Mouse (Mus musculus) heart, embryonic 10.5 days (tissue): Measurements from ENCODE around the gene 4833427G06Rik. TPM values are rescaled to one million over a fixed set of nuclear protein-coding genes. Genes with fewer than 3 reads are reported as not detected.

ENCODE experiments used
- DNase-seq: peaks from one replicate; pipeline ENCODE4 v3.0.0-alpha.2; 2017; ENCODE audit warnings: low spot score
- H3K27ac ChIP-seq: fragments of 300-500 bp; sonication (generic); 2 replicates; pipeline ENCODE4 v1.5.1; 2016; ENCODE audit warnings: mild to moderate bottlenecking
- H3K27me3 ChIP-seq: fragments of 300-500 bp; sonication (generic); 2 replicates; pipeline ENCODE4 v1.6.1; 2016; ENCODE audit warnings: mild to moderate bottlenecking; ENCODE audit not compliant: poor library complexity, insufficient read depth, severe bottlenecking
- H3K36me3 ChIP-seq: fragments of 300-500 bp; sonication (generic); 2 replicates; pipeline ENCODE4 v1.6.1; 2016; ENCODE audit warnings: mild to moderate bottlenecking, moderate library complexity
- H3K4me1 ChIP-seq: fragments of 300-500 bp; sonication (generic); 2 replicates; pipeline ENCODE4 v1.6.1; 2016; ENCODE audit warnings: mild to moderate bottlenecking
- H3K4me3 ChIP-seq: fragments of 300-500 bp; sonication (generic); 2 replicates; pipeline ENCODE4 v1.5.1; 2016; ENCODE audit warnings: mild to moderate bottlenecking, moderate library complexity
- H3K9me3 ChIP-seq: fragments of 300-500 bp; sonication (generic); 2 replicates; pipeline ENCODE4 v1.6.1; 2016; ENCODE audit warnings: mild to moderate bottlenecking, moderate library complexity
- WGBS: fragments of 180-500 bp; shearing (Covaris S2); methylation state at CpG from one replicate; pipeline ENCODE4 v1.1.7; 2016; 5-methylcytosine and 5-hydroxymethylcytosine counted together
- microRNA counts: library from miRNA; unstranded; fragments of <30 nt; microRNA quantifications from one replicate; lab custom pipeline; 2017
- microRNA-seq: library from miRNA; unstranded; fragments of <30 nt; microRNA quantifications from one replicate; pipeline ENCODE4, GENCODE M21; 2017
- polyA plus RNA-seq: library from polyadenylated mRNA; unstranded; fragments of >200 nt; fragmentation: Nextera tagmentation; extraction: Ambion mirVana; gene quantifications from 2 replicates; pipeline ENCODE4 v1.2.1, GENCODE M21; 2016

Gene 4833427G06Rik
- polyA plus RNA-seq, 1 experiment from 2014 or later, result not detected

DNA sequence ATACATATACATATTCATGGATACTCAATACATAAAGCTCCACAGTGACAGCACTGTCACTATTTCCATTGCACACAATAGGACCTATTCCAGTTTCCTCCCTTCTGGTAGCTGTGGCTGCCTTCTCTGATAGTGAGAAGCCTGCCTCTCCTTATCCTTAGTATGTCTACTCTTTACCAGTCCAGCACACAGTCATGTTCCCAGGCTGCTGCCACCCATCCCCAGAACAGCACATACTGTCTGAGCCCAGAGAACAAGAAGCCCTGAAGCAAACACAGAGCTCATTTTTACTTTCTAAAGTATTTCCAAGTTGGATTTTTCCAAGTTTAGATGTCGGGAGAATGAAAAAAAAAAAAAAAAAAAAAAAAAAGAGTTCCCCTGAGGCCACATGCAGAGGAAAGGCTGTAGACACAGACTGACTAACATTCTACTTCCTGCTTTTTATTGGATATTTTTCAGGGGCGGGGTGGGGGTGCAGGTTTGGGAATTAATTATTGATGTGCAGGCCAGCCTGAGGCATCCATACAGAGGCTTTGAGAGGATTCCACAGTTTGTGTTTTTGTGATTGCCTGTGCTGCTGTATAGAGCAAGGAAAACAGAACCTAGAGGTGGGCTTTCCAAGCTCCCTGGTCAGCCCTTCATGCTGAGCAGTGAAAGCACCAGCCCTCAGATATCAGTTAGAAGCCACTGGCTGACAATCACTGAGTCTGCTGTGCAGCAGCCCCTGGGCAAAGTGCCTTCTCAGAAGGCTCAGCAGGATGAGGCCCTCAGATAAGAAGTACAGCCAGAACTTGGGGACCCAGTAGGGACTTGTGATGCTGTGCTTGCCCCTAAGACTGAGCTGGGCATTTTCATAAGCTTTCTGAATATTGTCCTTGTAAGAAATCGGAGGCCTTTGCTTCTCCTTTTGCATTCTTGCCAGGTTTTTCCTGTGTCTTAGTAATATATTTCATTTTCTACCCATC is 45.2 kb downstream of the 4833427G06Rik start:
- Histone ChIP-seq H3K36me3 (no peaks in the 10 kb centered on the region), H3K9me3 (no peaks in the 10 kb centered on the region), H3K4me3 (no peak overlapping the region), H3K27me3 (no peaks in the 10 kb centered on the region), H3K27ac (no peak overlapping the region), H3K4me1 (0 out of 2 replicates have a peak, but pooled peaks cover 6% of the 10 kb centered on the region)
- no peak for DNase-seq
- WGBS, result 67% methylated on average over 3 of the region's 3 CpGs

DNA sequence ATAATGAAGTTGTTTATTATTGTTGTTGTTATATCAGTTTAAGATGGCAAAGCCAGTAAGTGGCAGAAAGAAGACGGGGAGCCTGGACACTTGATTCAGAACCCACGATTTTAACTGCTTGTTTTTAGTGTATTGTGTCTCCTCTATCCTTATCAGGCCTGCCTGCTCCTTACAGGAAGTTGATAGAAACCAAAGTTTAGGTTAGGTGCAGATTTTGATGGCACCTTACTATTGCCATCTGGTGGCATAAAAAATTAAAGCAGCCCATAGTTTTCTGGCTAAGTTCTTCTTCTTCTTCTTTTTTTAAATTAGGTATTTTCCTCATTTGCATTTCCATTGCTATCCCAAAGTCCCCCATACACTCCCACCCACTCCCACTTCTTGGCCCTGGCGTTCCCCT is 49.7 kb downstream of the 4833427G06Rik start:
- H3K27me3 ChIP-seq, result no peaks in the 10 kb centered on the region
- H3K4me1 ChIP-seq, result 0 out of 2 replicates have a peak, but pooled peaks cover 6% of the 10 kb centered on the region
- H3K27ac ChIP-seq, result no peak overlapping the region
- WGBS, result 55% methylated on average over 3 of the region's 3 CpGs
- DNase-seq, result no peak
- H3K36me3 ChIP-seq, result no peaks in the 10 kb centered on the region
- H3K9me3 ChIP-seq, result no peaks in the 10 kb centered on the region
- H3K4me3 ChIP-seq, result no peak overlapping the region

DNA sequence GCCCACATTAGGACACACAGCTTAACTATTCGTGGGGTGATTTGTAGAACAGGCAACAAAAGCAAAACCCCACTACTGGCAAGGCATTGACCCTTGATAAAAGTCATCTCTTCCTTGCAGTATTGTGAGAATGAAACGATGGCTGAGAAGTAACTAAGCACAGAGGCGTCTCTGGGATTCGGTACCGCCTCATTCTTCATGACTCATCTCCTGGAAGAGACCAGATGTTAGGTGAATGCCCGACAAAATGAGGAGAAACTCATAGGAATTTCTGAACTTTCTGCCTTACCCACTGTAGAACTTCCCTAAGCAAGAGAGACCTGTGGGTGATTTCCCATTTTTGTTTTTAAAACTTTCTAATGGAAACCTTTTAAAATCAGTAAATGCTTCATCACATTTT is 59.7 kb downstream of the 4833427G06Rik start:
- Histone ChIP-seq H3K36me3 (no peaks in the 10 kb centered on the region), H3K27ac (no peak overlapping the region), H3K27me3 (no peaks in the 10 kb centered on the region), H3K4me3 (no peak overlapping the region), H3K9me3 (no peaks in the 10 kb centered on the region), H3K4me1 (no peaks in the 10 kb centered on the region)
- 77% methylated on average over 6 of the region's 6 CpGs for WGBS
- no peak for DNase-seq

DNA sequence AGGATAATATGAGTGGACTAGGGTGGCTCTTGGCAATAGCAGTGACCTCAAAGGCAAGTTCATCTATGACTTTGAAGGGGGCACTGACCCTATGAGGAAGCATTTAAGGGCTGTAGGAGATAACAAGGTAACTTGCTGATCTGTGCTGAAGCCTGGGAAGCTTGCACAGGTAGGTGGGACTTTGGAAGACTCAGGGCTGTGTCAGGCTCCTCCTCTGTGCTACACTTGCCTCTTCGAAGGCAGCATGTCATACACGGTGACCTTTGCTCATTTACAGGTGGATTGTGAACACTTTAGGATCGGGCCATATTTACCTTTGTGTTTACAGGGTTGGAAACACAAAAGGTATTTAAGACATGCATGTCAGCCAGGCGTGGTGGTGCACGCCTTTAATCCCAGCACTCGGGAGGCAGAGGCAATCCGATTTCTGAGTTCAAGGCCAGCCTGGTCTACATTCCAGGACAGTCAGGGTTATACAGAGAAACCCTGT is 60.3 kb downstream of the 4833427G06Rik start:
- no peaks in the 10 kb centered on the region for H3K36me3 ChIP-seq
- no peak for DNase-seq
- WGBS, result 90% methylated on average over 7 of the region's 7 CpGs

DNA sequence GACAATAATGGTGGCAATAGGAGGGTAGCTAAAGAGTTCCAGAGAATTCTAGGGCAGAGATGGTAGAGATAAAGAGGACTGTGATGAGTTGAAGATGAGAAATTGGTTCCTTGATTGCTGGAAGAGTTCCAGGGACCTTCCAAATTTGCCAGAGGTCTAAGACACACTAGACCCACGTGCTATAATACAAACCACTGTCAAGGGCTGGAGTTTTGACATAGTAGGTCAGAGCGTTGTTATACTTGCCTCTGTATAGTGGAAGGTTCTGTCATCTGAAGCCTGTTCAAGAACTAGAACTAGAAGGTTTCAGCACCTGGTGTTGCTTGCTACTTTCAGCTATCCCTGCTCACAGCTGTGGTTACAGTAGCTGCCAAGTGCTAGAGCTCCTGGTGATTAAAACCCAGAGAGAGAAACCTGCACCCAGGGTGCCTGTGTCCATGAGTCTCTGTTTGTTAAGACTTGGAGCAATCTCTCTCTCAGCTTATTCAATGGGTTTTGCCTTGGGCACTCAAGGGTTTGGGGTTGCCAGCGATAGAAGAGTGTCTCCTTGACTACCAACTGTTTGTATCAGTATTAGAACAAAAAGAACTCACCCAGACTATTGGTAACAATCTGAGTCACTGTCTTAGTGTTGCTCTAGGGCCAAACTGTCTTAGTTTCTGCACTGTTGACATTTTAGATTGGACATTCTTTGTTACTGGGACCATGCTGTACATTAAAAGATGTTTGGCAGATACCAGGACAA is 68.9 kb downstream of the 4833427G06Rik start:
- 76% methylated on average over 3 of the region's 3 CpGs for WGBS
- H3K4me3 ChIP-seq, result no peak overlapping the region

More for the DNA sequence above, 60.3 kb downstream of the 4833427G06Rik start:
- no peaks in the 10 kb centered on the region for H3K27me3 ChIP-seq
- no peaks in the 10 kb centered on the region for H3K4me1 ChIP-seq
- H3K9me3 ChIP-seq, result no peaks in the 10 kb centered on the region
- no peak overlapping the region for H3K4me3 ChIP-seq
- no peak overlapping the region for H3K27ac ChIP-seq

DNA sequence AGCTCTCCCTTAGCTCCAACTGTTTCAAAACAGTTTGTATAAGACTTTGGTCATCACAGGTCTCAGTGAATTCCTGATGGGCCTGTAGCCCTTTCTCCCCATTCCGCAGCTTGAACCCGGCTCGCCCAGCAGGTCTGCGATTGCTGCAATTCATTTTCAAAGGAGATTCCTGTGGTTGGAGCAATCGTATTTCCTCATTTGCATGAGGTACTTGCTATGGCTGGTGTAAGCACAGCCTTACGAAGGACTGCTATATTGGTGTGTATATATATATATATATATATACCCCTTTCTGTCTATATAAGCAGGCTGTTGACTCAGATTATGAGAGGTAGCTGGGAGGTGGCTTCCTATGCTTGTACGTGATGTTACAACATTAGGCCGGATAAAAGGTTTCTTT is 69.6 kb downstream of the 4833427G06Rik start:
- no peak overlapping the region for H3K4me3 ChIP-seq
- H3K36me3 ChIP-seq, result no peaks in the 10 kb centered on the region
- WGBS, result 69% methylated on average over 8 of the region's 8 CpGs
- DNase-seq, result no peak
- no peaks in the 10 kb centered on the region for H3K27me3 ChIP-seq
- peaks cover 6% of the 10 kb centered on the region; the same call in 1 of the 2 replicates for H3K4me1 ChIP-seq
- no peaks in the 10 kb centered on the region for H3K9me3 ChIP-seq
- no peak overlapping the region for H3K27ac ChIP-seq

More for the DNA sequence above, 68.9 kb downstream of the 4833427G06Rik start:
- H3K27me3 ChIP-seq, result no peaks in the 10 kb centered on the region
- no peak overlapping the region for H3K27ac ChIP-seq
- H3K36me3 ChIP-seq, result no peaks in the 10 kb centered on the region
- peaks cover 6% of the 10 kb centered on the region; the same call in 1 of the 2 replicates for H3K4me1 ChIP-seq
- H3K9me3 ChIP-seq, result no peaks in the 10 kb centered on the region
- no peak for DNase-seq

DNA sequence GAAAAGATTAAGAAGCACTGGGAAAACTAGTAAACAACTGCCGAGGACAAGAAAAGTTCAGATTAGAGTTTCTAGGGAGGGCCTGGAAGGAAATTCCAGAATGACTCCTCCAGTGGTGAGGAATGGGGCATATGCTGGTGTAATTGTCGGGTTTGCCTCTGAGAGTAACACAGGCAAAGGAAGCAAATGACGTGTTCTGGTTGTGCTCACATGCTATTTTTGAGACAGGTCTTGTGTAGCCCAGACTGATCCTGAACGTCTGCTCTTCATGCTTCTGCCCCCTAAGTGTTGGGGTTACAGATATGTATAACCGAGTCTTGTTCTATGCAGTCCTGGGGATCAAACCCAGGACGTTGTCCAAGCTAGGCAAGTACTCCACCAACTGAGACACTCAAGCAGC is 70.3 kb downstream of the 4833427G06Rik start:
- DNase-seq, result no peak
- Histone ChIP-seq H3K36me3 (no peaks in the 10 kb centered on the region), H3K27ac (no peak overlapping the region; the same call in 1 of the 2 replicates), H3K4me1 (peaks cover 6% of the 10 kb centered on the region; the same call in 1 of the 2 replicates), H3K4me3 (no peak overlapping the region), H3K27me3 (no peaks in the 10 kb centered on the region), H3K9me3 (no peaks in the 10 kb centered on the region)
- WGBS, result 41% methylated on average over 6 of the region's 6 CpGs

MicroRNAs within 50 kb of the gene (microRNA counts, 519-probe panel; counts per million panel counts)
- microRNA mmu-miR-34b-3p (lab: Ali Mortazavi, UCI), result not detected
- not detected for microRNA mmu-miR-34b-5p (lab: Ali Mortazavi, UCI)
- microRNA mmu-miR-34c (lab: Ali Mortazavi, UCI), result not detected

Small RNA genes within 50 kb of the gene (microRNA-seq; reads per million reads assigned to microRNA genes)
- gene Mir34b, result 49.8 reads per million, percentile 43 among the genes with 10 or more reads in this experiment
- 1,091 reads per million, percentile 80 among the genes with 10 or more reads in this experiment for gene Mir34c

Other genes starting within 250 kb of the 4833427G06Rik start
- gene Sik2, start 93.0 kb downstream of the 4833427G06Rik start, polyA plus RNA-seq, result 13.9 and 14.2 TPM in 2 replicates
- gene Btg4, start 41.2 kb downstream of the 4833427G06Rik start, polyA plus RNA-seq, result not detected in 2 replicates
- gene Layn, start 25.0 kb downstream of the 4833427G06Rik start, polyA plus RNA-seq, result 4.6 and 5.2 TPM in 2 replicates
- not detected in 2 replicates for gene Gm32742, start 63.4 kb upstream of the 4833427G06Rik start, polyA plus RNA-seq
- 0.08 TPM in 1 of 2 replicates, not detected in the other for gene Pou2af1, start 111.6 kb upstream of the 4833427G06Rik start, polyA plus RNA-seq
- 3.7 and 4.1 TPM in 2 replicates for gene Colca2, start 176.5 kb upstream of the 4833427G06Rik start, polyA plus RNA-seq
- gene 1810046K07Rik, start 226.8 kb upstream of the 4833427G06Rik start, polyA plus RNA-seq, result not detected in 2 replicates